Mouse (Mus musculus) C2C12 (cell line): Measurements from ENCODE around the gene Ccdc181. TPM values are rescaled to one million over a fixed set of nuclear protein-coding genes. Genes with fewer than 3 reads are reported as not detected.
A peak's percentile ranks its signal among the peaks of the same experiment; 100 is the strongest.
"Not testable (repeated sequence)": the region's sequence is repeated elsewhere in the genome, so short reads cannot be mapped to it uniquely, and the experiment has no call there.

ENCODE experiments used
- H3K27me3 ChIP-seq: one replicate; pipeline ENCODE4 v1.6.1; 2011; ENCODE audit not compliant: control insufficient read depth, insufficient read depth, insufficient read length
- H3K36me3 ChIP-seq: one replicate; pipeline ENCODE4 v1.6.1; 2011; ENCODE audit not compliant: control insufficient read depth, insufficient read depth
- H3K4me3 ChIP-seq: one replicate; pipeline ENCODE4 v1.5.1; 2011; ENCODE audit warnings: mild to moderate bottlenecking, control low read depth; ENCODE audit not compliant: poor library complexity, insufficient read depth, severe bottlenecking
- H3K79me2 ChIP-seq: one replicate; pipeline ENCODE4 v1.6.1; 2011; ENCODE audit not compliant: control insufficient read depth, insufficient read depth
- H3K79me3 ChIP-seq: one replicate; pipeline ENCODE4 v1.6.1; 2011; ENCODE audit warnings: low read depth, control low read depth
- H3ac ChIP-seq: one replicate; pipeline ENCODE3; 2011; ENCODE audit warnings: low read depth; ENCODE audit not compliant: control insufficient read depth, insufficient read length
- CEBPB ChIP-seq: IDR thresholded peaks from one replicate; pipeline ENCODE4 v1.6.1; 2011; ENCODE audit warnings: low read depth, mild to moderate bottlenecking, control low read depth, moderate library complexity
- CTCF ChIP-seq: IDR thresholded peaks from one replicate; pipeline ENCODE4 v1.5.1; 2011; ENCODE audit not compliant: control insufficient read depth, insufficient read depth, insufficient read length
- FOSL1 ChIP-seq: IDR thresholded peaks from one replicate; pipeline ENCODE4 v1.8.0; 2011; ENCODE audit warnings: mild to moderate bottlenecking, low read length; ENCODE audit not compliant: poor library complexity, insufficient read depth, severe bottlenecking
- MAX ChIP-seq: IDR thresholded peaks from one replicate; pipeline ENCODE4 v1.6.1; 2011; ENCODE audit warnings: mild to moderate bottlenecking, control low read depth
- MYOD1 ChIP-seq: IDR thresholded peaks from one replicate; pipeline ENCODE4 v1.6.1; 2011; ENCODE audit warnings: low read depth; ENCODE audit not compliant: control insufficient read depth, insufficient read length
- MYOG ChIP-seq: IDR thresholded peaks from one replicate; pipeline ENCODE4 v1.6.1; 2011; ENCODE audit not compliant: control insufficient read depth, insufficient read length; ENCODE audit errors: extremely low read depth
- USF1 ChIP-seq: IDR thresholded peaks from one replicate; pipeline ENCODE4 v1.6.1; 2011; ENCODE audit warnings: low read depth, mild to moderate bottlenecking, control low read depth, moderate library complexity
- long read RNA-seq, 2 experiments: library from polyadenylated mRNA; unstranded; transcript quantifications; one replicate each; pipeline ENCODE4 v2.0.0; 2019 to 2020
- polyA plus RNA-seq: library from polyadenylated mRNA; unstranded; fragments of >200 nt; fragmentation: generic; extraction: Trizol; gene quantifications from one replicate; pipeline ENCODE4 v1.2.1, GENCODE M21; 2012; ENCODE audit warnings: missing spikeins

Gene Ccdc181
- 1.7 TPM for polyA plus RNA-seq
- long read RNA-seq, experiment 1, transcript Ccdc181-201 (6 exons, 1,909 nt), result major isoform, 9 of 16 reads
- long read RNA-seq, experiment 1, partial matches to known transcripts, result 5 of 16 reads
- long read RNA-seq, experiment 1, other reads (novel, unspliced or antisense), result 2 of 16 reads
- long read RNA-seq, experiment 2, transcript Ccdc181-201 (6 exons, 1,909 nt), result major isoform, 22 of 27 reads
- long read RNA-seq, experiment 2, partial matches to known transcripts, result 3 of 27 reads
- long read RNA-seq, experiment 2, other reads (novel, unspliced or antisense), result 2 of 27 reads

GRCm38 (mm10) chr1:164275455-164275954, at the start of gene Ccdc181:
Gene Ccdc181, plus strand, starts transcription at chr1:164275585.
- H3K79me3 ChIP-seq, result no peaks in the 10 kb centered on the region
- peak within 1 kb of the TSS; percentile 39 for H3K4me3 ChIP-seq
- no peaks in the 10 kb centered on the region for H3K79me2 ChIP-seq
- no peaks in the 10 kb centered on the region for H3K36me3 ChIP-seq
- TF ChIP-seq MYOD1 (peak; percentile 7), MAX (no peak)
- no peaks in the 10 kb centered on the region for H3K27me3 ChIP-seq
- H3ac ChIP-seq, result peak within 1 kb of the TSS; percentile 76

GRCm38 (mm10) chr1:164231937-164232570, 43.3 kb upstream of the Ccdc181 start:
- H3K79me3 ChIP-seq, H3K36me3 ChIP-seq, H3ac ChIP-seq, H3K4me3 ChIP-seq, H3K79me2 ChIP-seq, H3K27me3 ChIP-seq: not testable (repeated sequence)

- H3K27me3 ChIP-seq, result no peaks in the 10 kb centered on the region
- H3K79me2 ChIP-seq, result no peaks in the 10 kb centered on the region
- no peak overlapping the region for H3K4me3 ChIP-seq
- H3ac ChIP-seq, result no peak overlapping the region
- H3K36me3 ChIP-seq, result no peaks in the 10 kb centered on the region
- no peaks in the 10 kb centered on the region for H3K79me3 ChIP-seq
- TF ChIP-seq CTCF (no peak), FOSL1 (no peak), MYOG (no peak), MYOD1 (no peak), USF1 (no peak), MAX (no peak), CEBPB (no peak)
Measured at GRCm38 (mm10) chr1:164233447-164233846, 41.9 kb upstream of the Ccdc181 start.

GRCm38 (mm10) chr1:164235078-164235477, 40.3 kb upstream of the Ccdc181 start:
- TF ChIP-seq CEBPB, result no peak
- TF ChIP-seq USF1, result no peak
- TF ChIP-seq MYOD1, result no peak
- no peak for TF ChIP-seq MYOG
- no peak for TF ChIP-seq FOSL1
- TF ChIP-seq MAX, result no peak
- no peak for TF ChIP-seq CTCF
- Histone ChIP-seq H3K79me2 (no peaks in the 10 kb centered on the region), H3K27me3 (no peaks in the 10 kb centered on the region), H3K36me3 (no peaks in the 10 kb centered on the region), H3ac (no peak overlapping the region), H3K79me3 (no peaks in the 10 kb centered on the region), H3K4me3 (no peak overlapping the region)

- H3K4me3 ChIP-seq, result no peak overlapping the region
- H3ac ChIP-seq, result no peak overlapping the region
- H3K36me3 ChIP-seq, result no peaks in the 10 kb centered on the region
- no peaks in the 10 kb centered on the region for H3K79me3 ChIP-seq
- H3K27me3 ChIP-seq, result no peaks in the 10 kb centered on the region
- no peaks in the 10 kb centered on the region for H3K79me2 ChIP-seq
- TF ChIP-seq USF1 (no peak), CTCF (no peak)
Measured at GRCm38 (mm10) chr1:164236078-164236477, 39.3 kb upstream of the Ccdc181 start.

- Histone ChIP-seq H3K27me3 (no peaks in the 10 kb centered on the region), H3K4me3 (no peak overlapping the region), H3K79me2 (no peaks in the 10 kb centered on the region), H3K36me3 (no peaks in the 10 kb centered on the region), H3K79me3 (no peaks in the 10 kb centered on the region), H3ac (no peak overlapping the region)
- TF ChIP-seq FOSL1 (no peak), MYOD1 (no peak), CTCF (no peak), CEBPB (no peak), MYOG (no peak), MAX (no peak), USF1 (no peak)
Measured at GRCm38 (mm10) chr1:164241494-164241893, 33.9 kb upstream of the Ccdc181 start.
